Mouse (Mus musculus) CD8-positive naive resting alpha-beta T cell, adult 2 months (primary cell): ENCODE measurements around the gene Slit1.

Experiments
- DNase-seq, 2 experiments: peaks; one replicate each; pipeline ENCODE4 v3.0.0; 2022; ENCODE audit warnings: low read depth in 2 of 2, low spot score in 2 of 2

The Slit1 gene

GRCm38 (mm10) chr19:41690064-41690463 is 53.4 kb downstream of the Slit1 start:
- no peak for DNase-seq

GRCm38 (mm10) chr19:41688251-41688650 is 55.2 kb downstream of the Slit1 start:
- DNase-seq = no peak

- DNase-seq = no peak
Observed at GRCm38 (mm10) chr19:41687836-41688235, 55.6 kb downstream of the Slit1 start.

DNA sequence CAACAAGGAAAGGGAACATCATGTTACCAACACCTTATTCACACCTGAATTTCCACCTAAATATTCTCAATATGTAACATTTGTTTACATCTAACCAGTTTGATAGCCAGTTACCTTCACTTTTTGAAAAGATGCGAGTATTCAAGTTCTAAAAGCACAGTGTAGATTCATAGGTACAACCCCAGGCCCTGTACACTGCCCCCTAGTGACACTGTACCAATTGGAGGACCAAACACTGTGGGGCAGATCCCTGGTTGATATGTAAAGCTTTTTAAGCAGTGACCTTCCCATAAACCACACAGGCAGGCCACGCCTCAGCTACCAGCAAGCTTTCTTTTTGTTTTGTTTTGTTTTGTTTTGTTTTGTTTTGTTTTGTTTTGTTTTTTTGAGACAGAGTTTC is 57.3 kb downstream of the Slit1 start:
- DNase-seq = no peak

DNA sequence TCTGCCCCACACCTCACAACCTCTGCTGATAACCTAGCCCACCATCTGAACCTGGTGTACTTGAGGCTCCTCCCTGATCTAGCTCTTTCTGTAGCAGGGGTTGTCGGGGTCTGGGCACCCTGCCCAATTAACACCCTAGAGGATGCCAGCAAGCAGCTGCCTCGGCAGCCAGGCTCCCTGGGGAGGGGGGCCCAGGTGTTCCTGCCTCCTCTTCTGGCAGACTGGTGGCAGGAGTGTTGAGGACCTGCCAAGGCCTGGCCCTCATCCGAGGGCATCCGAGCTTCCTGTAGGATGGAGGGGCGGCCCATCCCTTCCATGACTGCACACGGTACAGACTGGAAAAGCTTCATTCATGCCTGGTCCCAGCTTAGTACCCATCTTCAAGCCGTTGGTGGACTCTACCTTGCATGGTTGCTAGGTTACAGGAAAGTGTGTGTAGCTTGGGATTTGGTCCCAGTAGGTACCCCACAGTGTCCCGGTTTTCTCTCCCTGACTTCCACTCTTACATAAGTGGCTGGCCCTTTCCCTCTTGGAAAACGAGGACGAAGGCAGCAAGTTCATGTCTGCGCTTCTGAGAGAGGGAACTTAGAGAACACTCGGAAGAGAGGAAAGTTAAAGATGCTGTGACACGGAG is 57.9 kb downstream of the Slit1 start:
- DNase-seq = no peak

GRCm38 (mm10) chr19:41684874-41685273 is 58.6 kb downstream of the Slit1 start:
- DNase-seq = no peak

DNA sequence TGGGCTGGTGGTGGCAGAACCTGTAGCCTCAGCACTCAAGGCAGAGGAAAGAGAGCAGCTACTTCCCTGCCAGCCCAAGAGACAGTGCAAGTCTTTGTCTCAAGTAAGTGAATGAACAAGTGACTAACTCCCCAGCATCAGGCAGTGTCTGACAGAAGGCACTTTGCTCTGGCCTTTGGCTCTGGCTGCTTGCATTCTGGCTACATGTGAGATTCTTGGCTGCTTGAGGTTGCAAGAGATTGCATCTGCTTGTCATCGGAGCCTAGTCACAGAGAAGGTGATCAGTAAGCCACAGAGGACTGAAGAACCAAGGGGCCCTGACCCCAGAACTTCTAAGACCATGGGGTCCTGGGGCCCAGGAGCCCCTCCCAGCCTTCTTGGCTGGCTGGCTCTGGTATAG is 59.5 kb downstream of the Slit1 start:
- DNase-seq = no peak

DNA sequence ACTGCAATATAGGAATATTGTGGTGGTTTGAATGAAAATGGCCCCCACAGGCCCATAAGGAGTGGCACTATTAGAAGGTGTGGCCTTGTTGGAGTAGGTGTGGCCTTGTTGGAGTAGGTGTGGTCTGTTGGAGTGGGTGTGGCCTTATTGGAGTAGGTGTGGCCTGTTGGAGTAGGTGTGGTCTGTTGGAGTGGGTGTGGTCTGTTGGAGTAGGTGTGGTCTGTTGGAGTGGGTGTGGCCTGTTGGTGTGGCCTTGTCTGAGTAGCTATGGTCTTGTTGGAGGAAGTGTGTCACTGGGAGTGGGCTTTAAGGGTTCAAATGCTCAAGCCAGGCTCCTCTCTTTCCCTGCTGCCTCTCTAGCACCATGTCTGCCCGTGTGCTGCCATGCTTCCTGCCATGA is 63.2 kb downstream of the Slit1 start:
- no peak for DNase-seq

- DNase-seq = no peak
Observed at GRCm38 (mm10) chr19:41679028-41679427, 64.4 kb downstream of the Slit1 start.

GRCm38 (mm10) chr19:41677575-41677974 is 65.9 kb downstream of the Slit1 start:
- no peak for DNase-seq

DNA sequence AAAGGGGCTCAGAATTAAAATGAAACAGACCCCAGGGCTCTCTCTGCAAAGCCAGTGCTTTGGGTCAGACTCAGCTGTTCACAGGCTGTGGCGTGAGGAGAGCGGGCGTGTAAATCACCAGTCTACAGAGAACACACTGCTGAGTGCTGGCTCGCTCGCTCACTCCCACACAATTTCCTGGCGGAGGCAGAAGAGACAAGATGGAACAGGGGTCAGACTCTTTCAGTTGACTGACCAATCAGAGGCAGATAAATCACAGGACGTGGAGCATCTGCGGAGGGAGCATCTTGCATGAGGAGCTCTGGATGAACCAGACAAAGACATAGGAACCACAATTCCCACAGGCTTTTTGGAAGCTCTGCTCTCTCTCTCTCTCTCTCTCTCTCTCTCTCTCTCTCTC is 67.9 kb downstream of the Slit1 start:
- no peak for DNase-seq

DNA sequence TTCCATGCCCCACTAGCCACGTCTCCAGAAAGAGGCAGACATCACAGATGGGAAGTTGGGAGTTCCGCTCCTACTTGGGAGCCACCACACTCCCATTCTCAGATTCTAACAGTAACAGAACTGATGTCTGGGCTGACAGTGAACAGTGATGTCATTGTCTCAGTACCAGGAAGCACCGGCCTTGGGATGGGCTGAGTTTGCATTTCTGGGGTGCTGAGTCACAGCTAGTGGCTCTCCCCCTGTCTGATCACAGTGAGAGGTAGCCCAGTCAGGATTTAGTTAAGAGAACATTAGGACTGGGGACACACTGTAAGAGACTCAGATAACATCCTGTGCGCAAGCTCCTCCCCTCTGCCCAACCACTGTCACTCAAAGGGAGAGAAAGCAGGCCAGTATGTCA is 69.1 kb downstream of the Slit1 start:
- DNase-seq = no peak

DNA sequence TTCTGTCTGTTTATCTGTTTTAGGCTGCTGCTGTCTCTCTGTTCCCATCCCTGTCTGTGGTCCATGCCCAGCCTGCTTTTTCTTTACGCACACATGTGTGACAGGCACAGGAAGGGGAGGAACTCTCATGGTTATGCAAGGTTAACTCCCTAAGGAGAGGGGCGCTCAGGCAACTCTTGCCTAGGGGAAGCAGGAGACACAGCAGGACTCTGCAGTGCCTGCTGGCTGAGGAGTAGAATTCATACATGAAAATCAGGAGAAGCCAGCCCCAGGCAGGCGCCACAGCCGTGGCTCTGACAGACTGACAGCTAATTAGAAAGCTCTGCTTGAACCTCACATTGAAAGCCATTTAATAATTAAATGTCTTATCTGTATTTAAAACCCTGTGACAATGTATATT is 70.6 kb downstream of the Slit1 start:
- DNase-seq = no peak

- DNase-seq = no peak
Observed at GRCm38 (mm10) chr19:41670931-41671330, 72.5 kb downstream of the Slit1 start.

DNA sequence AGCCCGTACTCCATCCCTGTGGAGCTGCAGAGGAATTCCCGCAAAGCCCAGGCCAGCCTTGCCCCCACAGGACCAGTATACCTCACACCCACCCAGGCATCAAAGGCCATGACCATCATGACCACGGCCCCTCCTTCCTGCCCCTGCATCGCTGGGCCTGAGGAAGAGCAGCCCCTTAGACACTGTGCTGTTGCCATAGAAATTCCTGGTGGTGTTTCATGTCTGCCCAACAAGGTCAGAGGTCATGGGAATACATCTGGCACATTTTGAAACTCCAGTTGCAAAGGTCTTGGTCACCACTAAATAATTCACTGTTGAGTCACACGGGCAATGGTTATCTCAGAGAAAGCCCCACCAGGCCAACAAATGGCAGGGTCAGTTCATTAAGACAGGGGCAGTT is 73.0 kb downstream of the Slit1 start:
- no peak for DNase-seq

GRCm38 (mm10) chr19:41669747-41670342 is 73.6 kb downstream of the Slit1 start:
- DNase-seq = no peak

GRCm38 (mm10) chr19:41667591-41667990 is 75.9 kb downstream of the Slit1 start:
- no peak for DNase-seq

DNA sequence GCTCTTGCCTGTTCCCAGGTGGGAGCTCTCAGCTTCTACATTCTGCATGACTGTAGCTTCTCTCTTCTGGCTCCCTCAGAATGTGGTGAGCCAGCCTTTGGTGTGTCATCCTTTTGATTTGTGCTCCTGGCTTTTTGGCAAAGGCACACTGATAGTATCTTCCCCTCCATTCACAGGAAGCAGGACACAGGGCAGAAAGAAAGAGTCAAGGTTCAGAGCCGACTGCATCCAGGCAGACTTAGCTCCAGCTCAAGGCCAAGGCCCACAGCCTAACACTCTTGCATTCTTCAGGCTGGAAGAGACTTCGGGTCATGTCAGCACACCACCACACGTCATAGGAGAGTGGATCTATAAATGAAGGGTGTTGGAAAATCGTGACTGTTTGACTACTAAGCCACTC is 77.5 kb downstream of the Slit1 start:
- DNase-seq = no peak

GRCm38 (mm10) chr19:41663506-41664242 is 79.8 kb downstream of the Slit1 start:
- no peak for DNase-seq

DNA sequence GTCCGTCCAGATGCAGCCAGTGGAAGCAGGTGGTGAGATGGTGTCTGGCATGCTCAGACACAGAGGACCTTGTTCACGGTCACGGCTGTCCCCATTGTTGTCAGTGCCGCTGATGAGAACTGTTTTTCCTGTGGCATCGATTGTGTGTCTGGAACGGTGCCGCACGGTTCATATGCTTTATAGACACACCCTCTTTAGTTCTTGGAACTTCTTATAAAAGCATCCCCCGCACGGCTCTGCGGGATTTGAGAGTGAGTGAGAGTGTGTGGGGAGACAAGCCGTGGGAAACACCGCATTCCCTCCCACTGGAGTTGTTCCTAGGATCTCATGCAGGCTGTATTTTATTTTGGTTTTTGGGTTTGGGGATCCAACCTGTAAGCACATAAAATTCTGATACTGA is 82.0 kb downstream of the Slit1 start:
- no peak for DNase-seq

GRCm38 (mm10) chr19:41660999-41661374 is 82.5 kb downstream of the Slit1 start:
- no peak for DNase-seq

- DNase-seq = no peak
Observed at GRCm38 (mm10) chr19:41660294-41660998, 83.0 kb downstream of the Slit1 start.
